Mouse (Mus musculus): ENCODE data around the gene Wscd1. TPM values are rescaled to one million over a fixed set of nuclear protein-coding genes. Genes with fewer than 3 reads are reported as not detected.

Gene Wscd1
- total RNA-seq, 1 experiment = 5.8 TPM

DNA sequence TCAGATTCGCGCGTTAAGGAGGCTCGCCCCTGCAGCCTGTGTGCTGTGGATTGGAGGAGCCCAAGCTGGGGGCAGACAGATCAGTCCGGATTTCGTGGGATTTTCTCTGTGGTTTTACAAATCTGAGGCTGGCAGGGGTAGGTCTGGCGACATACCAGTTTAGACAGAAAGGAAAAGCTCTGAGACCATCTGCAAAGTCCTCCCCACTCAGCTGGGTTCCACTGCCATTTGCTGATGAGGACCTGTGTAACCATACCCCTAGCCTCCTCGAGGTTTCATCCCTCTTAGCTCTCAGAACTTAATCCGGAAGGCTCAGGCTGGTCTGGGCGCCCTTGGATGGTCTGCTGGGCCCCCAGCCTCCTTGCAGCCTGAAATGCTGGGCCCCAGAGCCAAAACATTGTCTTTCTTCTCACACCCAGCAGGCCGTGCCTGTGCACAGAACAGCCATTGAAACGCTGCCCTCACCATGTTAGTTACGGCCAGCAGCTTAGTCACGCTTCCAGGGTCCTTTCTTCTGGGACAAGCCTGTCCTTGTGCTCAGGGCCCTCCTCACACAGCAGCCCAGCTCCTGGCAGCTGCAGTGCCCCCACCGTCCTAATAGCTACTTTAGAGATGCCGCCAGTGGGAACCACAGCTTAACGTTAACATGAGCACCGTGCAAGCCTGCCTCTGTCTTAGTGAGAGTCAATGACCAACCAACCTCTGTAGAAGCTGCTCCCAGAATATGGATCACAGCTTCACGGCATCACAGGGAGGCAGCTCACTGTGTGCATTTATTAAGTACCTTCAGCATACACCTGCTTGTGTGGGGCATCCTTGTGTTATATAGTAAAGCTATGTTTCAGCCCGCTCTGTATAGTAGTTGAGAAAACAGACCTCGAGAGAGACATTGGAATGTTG is 8.7 kb downstream of the Wscd1 start:
- no peak overlapping the region; the same call in 1 of the 2 replicates for H3K27ac ChIP-seq (ENCODE audit: insufficient read depth, low read depth, low read length, poor library complexity, severe bottlenecking)
- TF ChIP-seq MAFK (IDR thresholded peaks at IDR 0.05; ENCODE audit: insufficient read depth, low read depth, low read length) (no peak), ZNF384 (IDR thresholded peaks at IDR 0.05; ENCODE audit: low read depth, low read length) (no peak), ZC3H11A (IDR thresholded peaks at IDR 0.05; ENCODE audit: borderline replicate concordance, low read depth, low read length) (no peak), CHD2 (IDR thresholded peaks at IDR 0.05; ENCODE audit: low read depth, low read length) (no peak), HCFC1 (IDR thresholded peaks at IDR 0.05; ENCODE audit: borderline replicate concordance, insufficient read depth, low read length) (no peak)
- H3K4me1 ChIP-seq (ENCODE audit: control insufficient read depth in 2 of 2, insufficient read depth in 2 of 2, low read length in 2 of 2, poor library complexity in 1 of 2) = peaks cover 3 to 4% of the 10 kb centered on the region in 2 experiments
- H3K9ac ChIP-seq (ENCODE audit: insufficient read depth, low read depth, low read length, poor library complexity, severe bottlenecking) = no peak overlapping the region
- no peaks in the 10 kb centered on the region for H3K9me3 ChIP-seq (ENCODE audit: control insufficient read depth, insufficient read depth, low read depth, low read length)
- in situ Hi-C loops (cut with MboI; ENCODE audit: low sequenced_read_pairs in 2 of 2, unreplicated experiment in 2 of 2) = no loop called here
- H3K4me3 ChIP-seq (ENCODE audit: insufficient read depth in 1 of 2, low read depth in 1 of 2, low read length in 2 of 2, poor library complexity in 1 of 2, severe bottlenecking in 1 of 2) = no peak overlapping the region
- no peaks in the 10 kb centered on the region for H3K36me3 ChIP-seq (ENCODE audit: control insufficient read depth, insufficient read depth, low read length, poor library complexity, severe bottlenecking)
- no peak for DNase-seq (ENCODE audit: low read depth, low spot score)

DNA sequence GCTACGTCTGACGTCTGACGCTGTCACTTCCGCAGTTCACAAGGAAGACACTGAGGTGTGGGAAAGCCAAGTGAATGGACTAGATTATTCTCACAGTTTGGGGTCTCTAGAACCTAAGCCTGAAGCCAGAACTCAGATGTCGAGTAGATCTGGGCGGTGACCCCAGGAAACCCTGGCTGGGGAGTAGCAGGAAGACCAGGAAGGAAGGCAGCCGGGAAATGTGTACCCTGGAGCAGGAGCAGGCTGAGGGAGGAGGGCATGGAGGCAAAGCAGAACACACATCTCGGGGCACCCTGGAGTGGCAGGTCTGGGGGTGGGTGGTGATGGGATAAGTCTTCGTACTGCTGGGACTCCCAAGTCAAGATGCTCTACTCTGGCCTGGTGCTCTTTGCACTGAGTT is 11.3 kb downstream of the Wscd1 start:
- Histone ChIP-seq H3K9me3 (ENCODE audit: control insufficient read depth, insufficient read depth, low read depth, low read length) (no peaks in the 10 kb centered on the region), H3K4me3 (ENCODE audit: insufficient read depth in 1 of 2, low read depth in 1 of 2, low read length in 2 of 2, poor library complexity in 1 of 2, severe bottlenecking in 1 of 2) (no peak overlapping the region), H3K36me3 (ENCODE audit: control insufficient read depth, insufficient read depth, low read length, poor library complexity, severe bottlenecking) (no peaks in the 10 kb centered on the region), H3K4me1 (ENCODE audit: control insufficient read depth in 2 of 2, insufficient read depth in 2 of 2, low read length in 2 of 2, poor library complexity in 1 of 2) (peaks cover 8 to 20% of the 10 kb centered on the region in 2 experiments), H3K9ac (ENCODE audit: insufficient read depth, low read depth, low read length, poor library complexity, severe bottlenecking) (no peak overlapping the region), H3K27ac (ENCODE audit: insufficient read depth, low read depth, low read length, poor library complexity, severe bottlenecking) (no peak overlapping the region)
- in situ Hi-C loops (cut with MboI; ENCODE audit: low sequenced_read_pairs in 2 of 2, unreplicated experiment in 2 of 2) = no loop called here
- TF ChIP-seq HCFC1 (IDR thresholded peaks at IDR 0.05; ENCODE audit: borderline replicate concordance, insufficient read depth, low read length) (no peak), CHD2 (IDR thresholded peaks at IDR 0.05; ENCODE audit: low read depth, low read length) (no peak), MAFK (IDR thresholded peaks at IDR 0.05; ENCODE audit: insufficient read depth, low read depth, low read length) (no peak), ZC3H11A (IDR thresholded peaks at IDR 0.05; ENCODE audit: borderline replicate concordance, low read depth, low read length) (no peak), ZNF384 (IDR thresholded peaks at IDR 0.05; ENCODE audit: low read depth, low read length) (no peak)
- no peak for DNase-seq (ENCODE audit: low read depth, low spot score)

DNA sequence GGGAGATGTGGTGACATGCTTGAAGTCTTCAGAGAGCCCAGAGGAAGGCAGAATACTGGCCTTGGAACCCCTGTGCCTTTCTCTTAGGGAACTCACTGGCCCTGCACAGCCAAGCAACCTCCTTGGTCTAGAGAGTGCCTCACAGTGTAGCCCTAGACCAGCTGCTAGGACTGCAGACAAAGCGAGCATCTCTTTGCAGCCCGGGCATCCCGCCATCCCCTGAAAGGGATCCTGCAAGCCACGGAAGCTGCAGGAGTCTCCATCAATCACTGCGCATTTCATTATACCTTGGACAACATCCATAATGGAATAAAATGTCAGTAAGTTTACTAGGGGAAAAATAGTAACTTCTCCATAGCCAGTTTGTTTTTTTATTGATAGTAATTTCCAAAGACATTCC is 13.4 kb downstream of the Wscd1 start:
- in situ Hi-C loops (cut with MboI; ENCODE audit: low sequenced_read_pairs in 2 of 2, unreplicated experiment in 2 of 2) = no loop called here
- DNase-seq (ENCODE audit: low read depth, low spot score) = no peak
- Histone ChIP-seq H3K9me3 (ENCODE audit: control insufficient read depth, insufficient read depth, low read depth, low read length) (no peaks in the 10 kb centered on the region), H3K36me3 (ENCODE audit: control insufficient read depth, insufficient read depth, low read length, poor library complexity, severe bottlenecking) (no peaks in the 10 kb centered on the region), H3K4me1 (ENCODE audit: control insufficient read depth in 2 of 2, insufficient read depth in 2 of 2, low read length in 2 of 2, poor library complexity in 1 of 2) (peaks cover 8 to 23% of the 10 kb centered on the region in 2 experiments), H3K4me3 (ENCODE audit: insufficient read depth in 1 of 2, low read depth in 1 of 2, low read length in 2 of 2, poor library complexity in 1 of 2, severe bottlenecking in 1 of 2) (no peak overlapping the region), H3K27ac (ENCODE audit: insufficient read depth, low read depth, low read length, poor library complexity, severe bottlenecking) (no peak overlapping the region), H3K9ac (ENCODE audit: insufficient read depth, low read depth, low read length, poor library complexity, severe bottlenecking) (no peak overlapping the region)
- TF ChIP-seq CHD2 (IDR thresholded peaks at IDR 0.05; ENCODE audit: low read depth, low read length) = no peak
- no peak for TF ChIP-seq ZC3H11A (IDR thresholded peaks at IDR 0.05; ENCODE audit: borderline replicate concordance, low read depth, low read length)

DNA sequence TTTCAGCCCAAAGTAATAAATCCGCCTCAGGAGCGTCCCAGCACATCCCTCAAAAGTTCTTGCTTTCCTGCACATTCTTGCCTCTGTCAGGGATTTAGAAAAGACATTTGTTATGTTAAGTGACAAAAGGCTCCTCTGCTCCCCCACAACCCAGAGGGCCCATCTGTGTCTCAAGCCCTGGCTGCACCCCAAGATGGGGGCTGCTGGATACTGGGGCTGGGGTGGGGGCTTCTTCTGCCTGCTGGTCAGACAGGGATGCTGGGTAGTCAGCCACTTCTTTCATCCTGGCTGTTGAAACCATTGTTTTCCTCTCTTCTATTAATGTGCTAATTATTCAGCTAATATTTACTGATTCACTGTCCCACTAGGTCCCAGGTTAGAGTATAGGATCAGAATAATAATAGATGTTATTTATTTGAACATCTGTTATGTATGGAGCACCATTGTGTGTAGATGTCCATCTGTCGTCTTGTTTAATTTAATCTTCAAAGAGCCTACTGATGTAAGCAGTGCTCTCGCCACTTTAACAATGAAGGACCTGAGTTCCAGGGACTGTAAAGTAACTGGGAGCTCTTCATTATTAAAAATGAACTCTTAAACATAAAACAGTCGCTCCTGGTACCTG is 14.0 kb downstream of the Wscd1 start:
- in situ Hi-C loops (cut with MboI; ENCODE audit: low sequenced_read_pairs in 2 of 2, unreplicated experiment in 2 of 2) = no loop called here

More for the DNA sequence above, 14.0 kb downstream of the Wscd1 start:
- DNase-seq (ENCODE audit: low read depth, low spot score) = no peak
- TF ChIP-seq HCFC1 (IDR thresholded peaks at IDR 0.05; ENCODE audit: borderline replicate concordance, insufficient read depth, low read length) = no peak
- TF ChIP-seq CHD2 (IDR thresholded peaks at IDR 0.05; ENCODE audit: low read depth, low read length) = no peak
- TF ChIP-seq MAFK (IDR thresholded peaks at IDR 0.05; ENCODE audit: insufficient read depth, low read depth, low read length) = no peak
- TF ChIP-seq ZC3H11A (IDR thresholded peaks at IDR 0.05; ENCODE audit: borderline replicate concordance, low read depth, low read length) = no peak
- TF ChIP-seq ZNF384 (IDR thresholded peaks at IDR 0.05; ENCODE audit: low read depth, low read length) = no peak
- no peak overlapping the region for H3K27ac ChIP-seq (ENCODE audit: insufficient read depth, low read depth, low read length, poor library complexity, severe bottlenecking)
- no peaks in the 10 kb centered on the region for H3K9me3 ChIP-seq (ENCODE audit: control insufficient read depth, insufficient read depth, low read depth, low read length)
- no peaks in the 10 kb centered on the region for H3K36me3 ChIP-seq (ENCODE audit: control insufficient read depth, insufficient read depth, low read length, poor library complexity, severe bottlenecking)
- peaks cover 8 to 23% of the 10 kb centered on the region in 2 experiments for H3K4me1 ChIP-seq (ENCODE audit: control insufficient read depth in 2 of 2, insufficient read depth in 2 of 2, low read length in 2 of 2, poor library complexity in 1 of 2)
- H3K9ac ChIP-seq (ENCODE audit: insufficient read depth, low read depth, low read length, poor library complexity, severe bottlenecking) = no peak overlapping the region
- no peak overlapping the region for H3K4me3 ChIP-seq (ENCODE audit: insufficient read depth in 1 of 2, low read depth in 1 of 2, low read length in 2 of 2, poor library complexity in 1 of 2, severe bottlenecking in 1 of 2)
